Mouse (Mus musculus) neural tube, embryonic 15.5 days (tissue): Measurements from ENCODE around the gene Aebp1. TPM values are rescaled to one million over a fixed set of nuclear protein-coding genes. Genes with fewer than 3 reads are reported as not detected.
"Not testable (repeated sequence)": the region's sequence is repeated elsewhere in the genome, so short reads cannot be mapped to it uniquely, and the experiment has no call there.

Experiments used
- ATAC-seq: fragments of 200-750 bp; cut with Nextera tagmentation; 2 replicates; pipeline ENCODE4 v1.8.0; 2017; ENCODE audit warnings: mild to moderate bottlenecking, moderate TSS enrichment, moderate library complexity; ENCODE audit not compliant: low FRiP score
- H3K27ac ChIP-seq: fragments of 300-500 bp; sonication (generic); replicated peaks from 2 replicates; pipeline ENCODE4 v1.5.1; 2015; ENCODE audit warnings: mild to moderate bottlenecking, inconsistent platforms
- H3K27me3 ChIP-seq: fragments of 300-500 bp; sonication (generic); replicated peaks from 2 replicates; pipeline ENCODE4 v1.6.1; 2015; ENCODE audit warnings: inconsistent platforms
- H3K36me3 ChIP-seq: fragments of 300-500 bp; sonication (generic); 2 replicates; pipeline ENCODE4 v1.6.1; 2015; ENCODE audit warnings: inconsistent platforms
- H3K4me1 ChIP-seq: fragments of 300-500 bp; sonication (generic); 2 replicates; pipeline ENCODE4 v1.6.1; 2015; ENCODE audit warnings: inconsistent platforms
- H3K4me2 ChIP-seq: fragments of 300-500 bp; sonication (generic); 2 replicates; pipeline ENCODE4 v1.6.1; 2015; ENCODE audit warnings: inconsistent platforms, mild to moderate bottlenecking, moderate library complexity
- H3K4me3 ChIP-seq: fragments of 300-500 bp; sonication (generic); replicated peaks from 2 replicates; pipeline ENCODE4 v1.5.1; 2015; ENCODE audit warnings: mild to moderate bottlenecking, inconsistent platforms
- H3K9ac ChIP-seq: fragments of 300-500 bp; sonication (generic); replicated peaks from 2 replicates; pipeline ENCODE4 v1.6.1; 2015; ENCODE audit warnings: mild to moderate bottlenecking, inconsistent platforms
- H3K9me3 ChIP-seq: fragments of 300-500 bp; sonication (generic); replicated peaks from 2 replicates; pipeline ENCODE4 v1.6.1; 2016; ENCODE audit warnings: inconsistent platforms
- WGBS: fragments of 180-500 bp; shearing (Covaris S2); methylation state at CpG from one replicate; pipeline ENCODE4 v1.1.7; 2015; ENCODE audit warnings: mixed read lengths; 5-methylcytosine and 5-hydroxymethylcytosine counted together
- polyA plus RNA-seq: library from polyadenylated mRNA; unstranded; fragments of >200 nt; fragmentation: Nextera tagmentation; extraction: Ambion mirVana; gene quantifications from 2 replicates; pipeline ENCODE4 v1.2.1, GENCODE M21; 2015

The Aebp1 gene
- polyA plus RNA-seq, 1 experiment from 2014 or later = 22.1 TPM

DNA sequence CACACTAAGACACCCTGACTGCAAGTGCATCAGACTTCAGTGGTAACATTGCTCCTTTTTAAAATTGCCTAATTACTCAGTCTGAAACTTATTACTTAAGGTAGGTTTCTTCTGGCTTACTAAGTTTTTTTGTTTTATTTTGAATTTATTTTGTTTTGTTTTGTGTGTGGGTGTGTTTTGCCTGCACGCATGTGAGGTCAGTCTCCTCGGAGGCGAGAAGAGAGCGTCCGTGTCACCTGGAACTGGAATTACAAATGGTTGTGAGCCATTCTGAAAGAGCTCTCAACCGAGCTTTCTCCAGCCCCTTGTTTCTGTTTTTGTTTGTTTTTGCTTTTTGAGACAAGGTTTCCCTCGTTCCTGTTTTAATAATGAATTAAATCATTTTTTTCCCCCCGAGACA, 16.9 kb downstream of the Aebp1 start:
- H3K27ac ChIP-seq = peak overlapping the region; percentile 85
- peak overlapping the region; percentile 47 for H3K9ac ChIP-seq
- 37% methylated on average over 8 of the region's 8 CpGs for WGBS
- peak overlapping the region; percentile 73 for H3K4me2 ChIP-seq
- no peaks in the 10 kb centered on the region for H3K9me3 ChIP-seq
- peaks cover 16% of the 10 kb centered on the region for H3K36me3 ChIP-seq
- H3K4me3 ChIP-seq = peak overlapping the region; percentile 80
- H3K4me1 ChIP-seq = peaks cover 27% of the 10 kb centered on the region
- no peak for ATAC-seq
- no peaks in the 10 kb centered on the region for H3K27me3 ChIP-seq

DNA sequence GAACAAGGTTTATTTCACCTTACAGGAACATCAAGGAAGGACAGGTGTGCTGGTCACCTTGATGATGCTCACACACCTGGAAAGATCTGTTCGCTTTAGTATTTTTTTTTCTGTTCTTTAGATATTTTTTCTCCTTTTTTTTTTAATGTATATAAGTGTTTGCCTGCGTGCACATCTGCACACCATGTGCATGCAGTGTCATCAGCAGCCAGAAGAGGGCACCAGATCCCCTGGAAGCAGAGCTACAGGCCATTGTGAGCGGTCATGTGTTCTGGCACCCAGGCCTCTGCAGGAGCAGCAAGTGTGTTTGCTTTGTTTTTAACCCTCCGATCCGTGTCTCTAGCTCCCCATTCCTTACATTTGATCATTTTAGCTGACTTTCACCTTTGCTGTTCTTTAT, 18.2 kb downstream of the Aebp1 start:
- Histone ChIP-seq H3K36me3 (peaks cover 4% of the 10 kb centered on the region; the same call in 1 of the 2 replicates), H3K27me3 (no peaks in the 10 kb centered on the region), H3K4me2 (no peak overlapping the region), H3K27ac (no peak overlapping the region), H3K4me1 (peaks cover 27% of the 10 kb centered on the region), H3K9ac (no peak overlapping the region), H3K9me3 (no peaks in the 10 kb centered on the region), H3K4me3 (no peak overlapping the region)
- WGBS = 58% methylated on average over 5 of the region's 5 CpGs
- no peak for ATAC-seq

DNA sequence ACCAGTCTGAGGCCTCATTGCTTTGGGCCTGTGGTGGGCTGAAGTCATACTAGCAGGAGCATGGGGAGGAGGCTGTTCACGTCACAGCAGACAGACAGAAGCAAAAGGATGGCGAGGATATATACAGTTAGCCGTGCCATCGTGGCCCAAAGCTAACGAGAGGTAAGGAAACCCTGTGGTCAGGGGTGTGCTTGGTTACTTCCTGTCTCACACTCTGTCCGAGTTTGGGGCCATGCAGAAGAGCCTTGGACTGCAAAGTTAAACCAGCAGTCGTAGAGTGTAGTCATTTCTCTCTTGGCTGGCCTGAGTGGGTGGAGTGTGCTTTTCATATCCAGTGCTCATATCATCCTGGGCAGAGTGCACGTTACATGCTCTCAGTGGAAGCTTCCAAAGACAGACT, 20.8 kb downstream of the Aebp1 start:
- H3K27ac ChIP-seq = no peak overlapping the region
- H3K9ac ChIP-seq = no peak overlapping the region
- H3K9me3 ChIP-seq = no peaks in the 10 kb centered on the region
- no peak for ATAC-seq
- no peaks in the 10 kb centered on the region for H3K36me3 ChIP-seq
- no peak overlapping the region for H3K4me2 ChIP-seq
- H3K4me1 ChIP-seq = peaks cover 17% of the 10 kb centered on the region
- WGBS = 82% methylated on average over 8 of the region's 8 CpGs
- no peaks in the 10 kb centered on the region for H3K27me3 ChIP-seq
- H3K4me3 ChIP-seq = no peak overlapping the region

DNA sequence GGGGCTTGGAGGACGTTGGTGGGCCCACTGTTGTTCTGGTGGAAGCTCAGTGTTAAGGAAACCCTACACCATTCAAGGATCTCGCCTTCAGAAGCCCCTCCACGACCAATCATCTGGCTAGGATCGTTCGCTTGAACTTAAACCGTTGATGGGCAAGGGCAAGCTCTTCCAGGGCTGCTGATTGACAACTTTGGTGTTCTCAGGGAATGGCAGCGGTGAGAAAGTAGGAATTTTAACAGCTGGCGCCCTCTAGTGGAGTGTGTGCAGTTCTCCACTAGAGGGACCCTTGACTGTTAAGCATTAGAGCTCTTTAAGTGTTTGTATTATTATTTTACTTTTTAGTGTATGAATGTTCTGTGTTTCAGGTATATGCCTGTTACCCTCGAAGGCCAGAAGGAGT, 24.4 kb downstream of the Aebp1 start:
- H3K27ac ChIP-seq = no peak overlapping the region
- H3K27me3 ChIP-seq = no peaks in the 10 kb centered on the region
- H3K4me1 ChIP-seq = peaks cover 14% of the 10 kb centered on the region
- no peak overlapping the region for H3K4me2 ChIP-seq
- no peak for ATAC-seq
- 18% methylated on average over 9 of the region's 9 CpGs for WGBS
- H3K4me3 ChIP-seq = no peak overlapping the region
- no peaks in the 10 kb centered on the region for H3K36me3 ChIP-seq
- no peak overlapping the region for H3K9ac ChIP-seq
- H3K9me3 ChIP-seq = no peaks in the 10 kb centered on the region

DNA sequence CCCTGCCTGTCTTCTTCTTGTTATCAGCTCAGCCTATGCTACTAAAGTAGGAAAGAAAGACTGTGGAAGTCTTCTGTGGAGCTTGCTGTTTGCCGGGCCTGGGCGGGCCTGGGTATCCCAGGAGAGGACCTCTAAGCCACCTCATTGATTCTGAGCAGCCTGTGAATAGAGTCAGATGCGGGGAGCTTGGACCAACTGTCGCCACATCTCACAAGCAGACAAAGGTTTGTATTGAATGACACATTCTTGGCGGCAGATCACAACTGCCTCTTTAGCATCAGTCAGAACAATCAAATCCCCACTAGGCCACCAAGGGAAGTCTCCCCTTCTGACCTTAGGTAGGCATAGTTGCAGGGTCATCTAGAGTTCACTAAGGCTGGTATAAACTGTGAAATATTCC, 25.5 kb downstream of the Aebp1 start:
- H3K36me3 ChIP-seq = no peaks in the 10 kb centered on the region
- 21% methylated on average over 5 of the region's 5 CpGs for WGBS
- no peak overlapping the region for H3K4me3 ChIP-seq
- no peaks in the 10 kb centered on the region for H3K9me3 ChIP-seq
- peaks cover 24% of the 10 kb centered on the region for H3K4me1 ChIP-seq
- no peak overlapping the region for H3K27ac ChIP-seq
- no peaks in the 10 kb centered on the region for H3K27me3 ChIP-seq
- no peak overlapping the region for H3K4me2 ChIP-seq
- ATAC-seq = no peak
- H3K9ac ChIP-seq = no peak overlapping the region

DNA sequence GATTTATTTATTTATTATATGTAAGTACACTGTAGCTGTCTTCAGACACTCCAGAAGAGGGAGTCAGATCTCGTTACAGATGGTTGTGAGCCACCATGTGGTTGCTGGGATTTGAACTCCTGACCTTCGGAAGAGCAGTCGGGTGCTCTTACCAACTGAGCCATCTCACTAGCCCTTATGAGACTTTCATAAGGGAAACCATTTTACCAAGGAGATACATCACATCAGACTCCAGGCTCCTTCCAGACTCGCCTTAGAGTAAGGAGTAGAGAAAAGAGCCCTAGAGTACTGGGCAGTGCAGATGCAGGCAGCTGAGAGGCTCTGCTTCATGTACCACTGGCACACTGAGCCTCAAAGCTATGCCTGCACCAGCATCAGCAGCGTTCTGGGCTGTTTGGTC, 26.8 kb downstream of the Aebp1 start:
- 63% methylated on average over 5 of the region's 5 CpGs for WGBS
- 0 out of 2 replicates have a peak overlapping the region, but pooled peaks have one; percentile 37 for H3K27ac ChIP-seq
- ATAC-seq, H3K9ac ChIP-seq, H3K4me2 ChIP-seq, H3K9me3 ChIP-seq, H3K36me3 ChIP-seq, H3K27me3 ChIP-seq, H3K4me3 ChIP-seq: not testable (repeated sequence)
- peaks cover 31% of the 10 kb centered on the region for H3K4me1 ChIP-seq

DNA sequence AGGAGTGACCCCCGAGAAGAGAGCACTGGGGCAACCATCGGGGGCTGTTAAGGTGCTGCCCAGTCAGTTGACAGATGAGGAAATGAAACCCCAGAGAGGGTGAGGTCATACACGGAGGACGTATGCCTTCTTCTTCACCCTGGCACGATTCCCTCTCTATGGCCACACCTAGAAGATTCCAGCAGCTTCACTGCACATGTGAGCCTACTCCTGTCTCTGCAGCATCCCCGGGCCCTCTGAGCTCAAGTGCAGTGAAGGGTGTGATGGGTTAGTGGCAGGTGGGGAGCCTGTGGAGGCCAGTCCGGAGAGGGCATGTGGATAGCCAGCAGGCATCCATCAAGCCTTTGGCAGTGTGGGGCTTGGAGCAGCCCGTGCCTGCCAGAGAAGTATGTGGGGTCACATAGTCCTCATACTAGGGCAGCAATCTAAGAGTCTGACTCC, 30.4 kb downstream of the Aebp1 start:
- no peak overlapping the region for H3K4me3 ChIP-seq
- H3K4me1 ChIP-seq = peaks cover 30% of the 10 kb centered on the region
- H3K36me3 ChIP-seq = no peaks in the 10 kb centered on the region
- H3K27ac ChIP-seq = peak overlapping the region; percentile 6; the same call in 1 of the 2 replicates
- no peak for ATAC-seq
- H3K27me3 ChIP-seq = no peaks in the 10 kb centered on the region
- H3K4me2 ChIP-seq = no peak overlapping the region
- 56% methylated on average over 8 of the region's 8 CpGs for WGBS
- no peaks in the 10 kb centered on the region for H3K9me3 ChIP-seq
- H3K9ac ChIP-seq = no peak overlapping the region

DNA sequence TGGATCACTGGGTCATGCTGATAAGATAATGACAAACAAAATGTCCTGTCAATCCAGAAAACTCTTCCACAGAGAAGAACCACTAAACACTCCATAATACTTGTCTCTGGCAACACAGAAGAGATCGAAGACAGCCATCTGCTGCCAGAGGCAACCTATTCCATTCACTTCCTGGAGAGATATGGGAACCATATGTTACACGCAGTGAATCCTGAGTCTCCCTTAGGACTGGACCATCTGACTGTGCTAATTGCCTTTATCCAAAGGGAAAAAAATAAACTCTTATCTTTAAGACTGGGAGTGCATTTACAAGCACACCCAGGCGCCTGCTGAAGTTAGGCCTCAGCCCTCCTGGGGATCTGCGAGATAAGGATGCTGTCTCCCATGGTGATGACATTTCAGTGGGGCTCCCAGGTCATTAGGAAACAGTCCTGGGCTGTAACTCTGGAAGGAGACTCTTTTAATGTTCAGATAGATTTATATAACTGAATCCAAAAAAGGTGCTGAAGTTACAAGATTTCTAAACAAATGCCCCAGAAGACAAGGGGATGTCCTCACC, 31.1 kb downstream of the Aebp1 start:
- H3K4me3 ChIP-seq = no peak overlapping the region
- no peak overlapping the region for H3K4me2 ChIP-seq
- peaks cover 2% of the 10 kb centered on the region; the same call in 1 of the 2 replicates for H3K27me3 ChIP-seq
- H3K36me3 ChIP-seq = no peaks in the 10 kb centered on the region
- H3K4me1 ChIP-seq = peaks cover 27% of the 10 kb centered on the region
- H3K9me3 ChIP-seq = no peaks in the 10 kb centered on the region
- no peak overlapping the region for H3K9ac ChIP-seq
- WGBS = 39% methylated on average over 4 of the region's 4 CpGs
- H3K27ac ChIP-seq = peak overlapping the region; percentile 6; the same call in 1 of the 2 replicates
- ATAC-seq = no peak

DNA sequence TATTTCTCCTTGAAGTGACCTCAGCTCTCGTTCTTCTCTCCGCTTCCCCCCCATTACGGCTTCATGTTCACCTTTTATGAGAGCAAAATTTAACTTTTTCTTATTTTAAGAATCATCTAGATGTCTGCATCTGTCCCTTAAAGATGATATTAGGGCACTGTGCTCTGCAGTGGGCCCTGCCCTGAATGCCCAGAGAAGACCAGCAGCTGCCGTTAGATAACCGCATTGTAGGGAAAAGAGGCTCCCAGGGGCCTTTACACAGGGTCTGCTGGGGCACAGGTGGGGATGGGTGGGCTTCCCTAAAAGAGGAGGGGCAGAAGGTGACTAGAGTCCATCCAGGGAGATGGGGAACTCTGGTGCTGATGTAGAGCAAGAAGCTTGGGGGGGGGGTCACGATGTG, 32.1 kb downstream of the Aebp1 start:
- H3K4me3 ChIP-seq = no peak overlapping the region
- H3K27me3 ChIP-seq = peaks cover 7% of the 10 kb centered on the region; the same call in 1 of the 2 replicates
- no peak overlapping the region for H3K27ac ChIP-seq
- no peak for ATAC-seq
- WGBS = 54% methylated on average over 6 of the region's 6 CpGs
- no peaks in the 10 kb centered on the region for H3K36me3 ChIP-seq
- no peak overlapping the region for H3K4me2 ChIP-seq
- H3K9me3 ChIP-seq = no peaks in the 10 kb centered on the region
- H3K4me1 ChIP-seq = peaks cover 25% of the 10 kb centered on the region
- no peak overlapping the region for H3K9ac ChIP-seq

DNA sequence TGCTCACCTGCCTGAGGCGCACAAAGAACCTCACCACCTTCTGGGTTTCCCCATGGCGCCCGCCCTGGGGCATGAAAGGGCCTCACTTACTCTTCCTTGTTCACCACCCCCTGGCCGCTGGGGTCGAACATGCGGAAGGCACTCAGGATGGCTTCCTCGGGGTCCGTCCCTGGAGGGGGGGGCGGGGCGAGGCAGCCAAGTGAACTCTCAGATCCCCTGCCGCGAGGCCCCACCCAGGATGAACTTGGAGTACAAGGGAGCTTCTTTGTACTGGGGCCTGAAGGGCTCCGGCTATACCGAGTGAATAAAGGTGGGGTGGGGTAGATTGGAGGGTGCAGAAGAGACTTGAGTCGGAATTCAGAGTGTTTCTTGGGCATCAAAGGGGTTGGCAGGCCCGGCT, 35.5 kb downstream of the Aebp1 start:
- ATAC-seq = no peak
- Histone ChIP-seq H3K27me3 (peaks cover 7% of the 10 kb centered on the region; the same call in 1 of the 2 replicates), H3K36me3 (no peaks in the 10 kb centered on the region), H3K27ac (no peak overlapping the region), H3K9ac (no peak overlapping the region), H3K9me3 (no peaks in the 10 kb centered on the region), H3K4me3 (no peak overlapping the region), H3K4me1 (peaks cover 25% of the 10 kb centered on the region), H3K4me2 (no peak overlapping the region)
- 21% methylated on average over 16 of the region's 16 CpGs for WGBS

DNA sequence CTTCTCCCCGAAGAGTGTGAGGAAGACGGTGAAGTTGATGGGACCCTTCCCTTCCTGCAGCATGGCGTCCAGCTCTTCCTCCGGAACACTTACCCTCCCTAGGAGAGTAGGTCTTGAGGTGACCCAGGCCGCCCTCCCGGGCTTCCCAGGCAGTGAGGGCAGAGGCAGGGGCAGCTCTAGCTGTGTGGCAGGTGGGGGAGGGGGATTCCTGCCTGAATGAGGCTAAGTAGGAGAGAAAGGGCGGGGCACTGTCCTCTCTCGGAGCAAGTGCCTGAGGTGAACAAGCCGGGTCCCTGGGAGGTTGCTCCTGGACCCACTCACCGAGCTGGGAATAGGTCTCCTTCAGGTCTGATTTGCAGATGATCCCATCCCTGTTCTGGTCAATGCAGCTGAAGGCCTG, 36.1 kb downstream of the Aebp1 start:
- peaks cover 26% of the 10 kb centered on the region for H3K4me1 ChIP-seq
- no peak overlapping the region for H3K4me3 ChIP-seq
- H3K4me2 ChIP-seq = no peak overlapping the region
- no peak for ATAC-seq
- no peak overlapping the region for H3K9ac ChIP-seq
- no peak overlapping the region for H3K27ac ChIP-seq
- 16% methylated on average over 10 of the region's 10 CpGs for WGBS
- peaks cover 7% of the 10 kb centered on the region; the same call in 1 of the 2 replicates for H3K27me3 ChIP-seq
- H3K9me3 ChIP-seq = no peaks in the 10 kb centered on the region
- no peaks in the 10 kb centered on the region for H3K36me3 ChIP-seq

DNA sequence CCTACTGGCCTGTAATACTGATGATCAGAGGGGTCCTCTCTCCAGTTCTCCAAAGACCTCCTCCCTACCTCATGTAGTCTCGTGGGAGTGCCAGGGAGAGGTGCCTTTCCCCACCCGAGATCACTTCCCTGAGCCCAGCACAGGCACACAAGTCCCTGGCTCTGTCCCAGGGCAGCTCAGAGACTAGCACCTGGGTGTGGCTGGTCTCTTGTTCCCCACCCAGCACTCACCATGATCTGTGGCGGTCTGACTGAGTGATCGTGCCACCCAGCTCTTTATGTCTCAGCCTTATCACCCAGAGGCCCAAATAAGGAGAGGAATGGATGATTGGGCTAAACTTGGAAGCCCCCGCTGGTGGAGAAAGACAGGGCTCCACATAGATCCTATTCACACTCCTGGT, 36.8 kb downstream of the Aebp1 start, which contains the start of gene Myl7:
Myl7 (minus strand) TSS at position 252 of the 400 bp plus-strand sequence.
- Histone ChIP-seq H3K9me3 (no peaks in the 10 kb centered on the region), H3K27me3 (peaks cover 7% of the 10 kb centered on the region; the same call in 1 of the 2 replicates), H3K27ac (no peak within 1 kb of the TSS), H3K36me3 (no peaks in the 10 kb centered on the region), H3K9ac (no peak within 1 kb of the TSS), H3K4me3 (no peak within 1 kb of the TSS), H3K4me1 (peaks cover 25% of the 10 kb centered on the region), H3K4me2 (no peak within 1 kb of the TSS)
- ATAC-seq = no peak
- 82% methylated on average over 5 of the region's 5 CpGs for WGBS
